Mouse (Mus musculus) embryo, embryonic 11.5 days (tissue): ENCODE data around the gene Tmem273.

Experiments
- DNase-seq: peaks from one replicate; pipeline ENCODE4 v3.0.0-alpha.2; 2012; ENCODE audit warnings: low read depth, low spot score

Tmem273 gene

DNA sequence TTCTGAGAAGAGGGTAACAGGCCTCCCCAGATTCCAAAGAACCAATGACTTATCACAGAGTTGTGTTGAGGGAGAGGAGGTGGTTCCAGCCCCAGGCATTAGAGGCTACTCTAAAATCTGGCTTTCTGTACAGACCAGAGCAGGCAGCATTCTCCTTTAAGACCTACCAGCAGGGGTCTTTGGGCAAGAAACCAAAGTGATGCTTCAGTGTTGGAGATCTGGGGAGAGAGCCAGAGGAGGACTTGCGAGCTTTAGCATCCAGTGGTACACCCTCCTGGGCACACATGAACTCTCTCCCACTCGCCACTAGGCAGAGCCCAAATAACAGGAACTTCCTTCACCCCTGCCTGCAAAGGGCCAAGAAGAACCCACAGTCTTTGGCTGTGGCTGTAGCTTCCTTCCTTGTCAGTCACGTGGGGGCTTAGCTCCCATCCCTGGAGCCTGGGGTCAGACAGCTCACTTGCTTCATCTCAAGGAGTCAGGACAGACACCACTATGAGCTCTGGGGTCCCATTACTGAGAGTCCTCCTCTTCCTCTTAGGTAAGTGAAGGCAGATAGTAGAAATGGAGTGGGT lies at the start of gene Tmem273:
Gene Tmem273 (plus strand): TSS at position 408 of the 575 bp plus-strand sequence.
- no peak for DNase-seq

DNA sequence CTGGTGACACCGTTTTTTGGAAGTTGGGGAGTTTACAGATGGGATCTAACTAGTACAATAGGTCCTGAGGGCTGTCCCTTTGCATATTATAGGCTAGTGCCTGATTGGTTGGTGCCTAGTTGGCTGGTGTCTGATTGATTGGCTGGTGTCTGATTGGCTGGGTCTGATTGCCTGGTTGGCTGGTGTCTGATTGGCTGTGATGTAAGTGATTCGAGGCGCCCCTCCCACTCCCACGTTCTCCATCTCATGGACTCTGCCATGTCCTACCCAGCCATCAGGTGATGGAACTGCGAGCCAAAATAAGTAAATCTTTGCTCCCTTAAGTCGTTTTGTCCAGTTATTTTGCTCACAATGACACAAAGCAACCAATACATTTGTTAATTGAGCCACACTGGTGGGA lies 49.2 kb upstream of the Tmem273 start:
- DNase-seq: no peak

DNA sequence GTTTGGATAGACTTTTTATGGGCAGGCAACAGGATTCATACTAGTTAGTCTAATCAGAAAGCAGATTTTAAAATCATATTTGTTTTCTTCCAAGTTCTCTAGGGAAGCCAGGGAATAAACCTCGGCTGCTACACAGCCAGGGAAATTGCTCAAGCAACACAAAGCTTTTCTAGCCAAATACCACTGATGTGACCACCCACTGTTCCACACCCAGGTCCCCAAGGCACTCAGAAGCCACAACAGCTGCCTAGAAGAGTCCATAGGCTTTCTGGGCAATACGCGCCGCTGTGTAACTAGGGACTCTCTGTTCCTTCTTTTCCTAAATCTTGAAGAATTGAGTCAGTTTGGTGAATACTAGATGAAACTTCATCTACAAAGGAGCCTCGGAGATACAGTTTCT lies 47.2 kb upstream of the Tmem273 start:
- DNase-seq: no peak

DNA sequence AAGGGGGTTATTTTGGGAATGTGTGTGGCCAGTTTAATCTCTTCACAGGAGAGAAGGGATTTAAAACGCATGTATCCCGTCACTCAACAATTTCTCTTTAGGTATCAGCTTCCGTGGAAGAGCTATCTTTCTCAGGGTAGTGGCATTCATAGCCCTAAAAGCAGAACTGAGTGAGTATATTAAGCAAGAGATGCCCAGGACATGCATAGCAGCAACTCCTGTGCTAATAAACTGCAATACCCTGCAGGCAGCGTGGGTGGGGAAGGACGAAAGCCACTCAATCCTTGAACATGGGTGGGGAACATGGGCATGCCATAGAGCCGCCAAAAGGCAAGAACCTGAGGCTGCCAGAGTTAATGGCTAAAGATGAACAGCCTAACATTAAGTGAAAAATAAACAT lies 37.2 kb upstream of the Tmem273 start:
- no peak for DNase-seq

DNA sequence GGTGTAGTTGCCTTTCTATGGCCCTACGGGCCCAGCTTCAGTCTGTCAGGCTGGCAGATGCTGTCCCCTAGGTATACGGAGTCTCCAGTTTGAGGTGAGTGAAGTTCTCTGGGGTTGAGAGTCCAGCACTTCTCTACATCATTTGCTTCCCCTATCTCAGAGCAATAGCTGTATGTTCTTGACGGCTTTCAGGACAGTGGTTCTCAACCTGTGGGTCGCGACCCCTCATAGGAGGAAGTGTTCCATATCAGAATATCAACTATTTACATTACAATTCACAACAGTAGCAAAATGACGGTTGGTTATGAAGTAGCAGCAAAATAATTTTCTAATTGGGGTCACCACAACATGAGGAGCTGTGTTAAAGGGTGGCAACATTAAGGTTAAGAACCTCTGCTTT lies 35.0 kb upstream of the Tmem273 start:
- no peak for DNase-seq

DNA sequence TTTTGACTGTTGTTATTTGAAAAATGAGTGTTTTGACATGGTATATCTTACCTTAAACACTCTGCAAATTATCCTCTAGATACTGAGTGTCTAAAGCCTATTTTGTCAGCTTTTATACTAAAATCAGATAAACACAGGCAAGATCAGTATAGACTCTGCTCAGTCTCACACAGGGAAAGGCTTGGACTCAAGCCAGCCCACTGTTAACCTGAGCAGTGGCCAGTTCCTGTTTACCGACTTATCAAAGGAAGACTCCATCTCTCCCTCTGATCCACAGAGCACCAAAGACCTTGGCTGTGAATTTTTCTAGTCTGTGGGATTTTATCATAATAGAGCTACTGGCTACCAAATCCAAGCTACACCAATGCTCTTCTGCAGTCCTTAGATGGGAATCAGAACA lies 31.5 kb upstream of the Tmem273 start:
- no peak for DNase-seq

DNA sequence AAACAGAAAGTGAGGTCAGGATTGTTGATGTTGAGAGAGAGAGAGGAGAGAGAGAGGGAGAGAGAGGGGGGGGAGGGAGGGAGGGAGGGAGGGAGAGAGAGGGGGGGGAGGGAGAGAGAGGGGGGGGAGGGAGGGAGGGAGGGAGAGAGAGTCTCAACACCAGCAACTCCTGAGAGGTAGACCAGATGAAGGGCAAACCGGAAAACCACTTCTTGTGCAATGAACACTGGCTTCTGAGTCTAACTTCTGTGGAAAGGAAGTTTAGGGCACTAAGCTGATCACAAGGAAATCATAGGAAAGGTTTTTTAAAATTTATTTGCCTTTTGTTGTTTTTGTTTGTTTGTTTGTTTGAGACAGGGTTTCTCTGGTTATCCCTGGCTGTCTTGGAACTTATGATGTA lies 23.6 kb upstream of the Tmem273 start:
- no peak for DNase-seq

DNA sequence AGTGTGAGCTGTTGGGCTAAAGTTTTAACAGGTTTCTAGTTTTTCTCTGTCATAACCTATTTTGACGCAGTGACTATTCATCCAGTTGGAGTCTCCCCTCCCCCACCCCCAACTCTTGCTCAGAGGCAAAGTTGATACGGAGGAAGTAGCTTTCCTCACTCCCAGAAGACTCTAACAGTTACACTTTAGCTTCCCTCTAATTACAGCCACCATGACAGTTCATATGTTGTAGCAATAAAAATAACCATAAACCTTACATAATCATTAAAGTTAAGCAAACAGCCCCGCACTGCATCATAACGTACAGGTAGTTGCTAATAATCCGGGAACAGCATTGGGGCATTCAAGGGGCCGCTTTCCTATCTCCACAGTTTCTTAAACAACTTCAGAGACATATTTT lies 15.2 kb upstream of the Tmem273 start:
- DNase-seq: no peak

DNA sequence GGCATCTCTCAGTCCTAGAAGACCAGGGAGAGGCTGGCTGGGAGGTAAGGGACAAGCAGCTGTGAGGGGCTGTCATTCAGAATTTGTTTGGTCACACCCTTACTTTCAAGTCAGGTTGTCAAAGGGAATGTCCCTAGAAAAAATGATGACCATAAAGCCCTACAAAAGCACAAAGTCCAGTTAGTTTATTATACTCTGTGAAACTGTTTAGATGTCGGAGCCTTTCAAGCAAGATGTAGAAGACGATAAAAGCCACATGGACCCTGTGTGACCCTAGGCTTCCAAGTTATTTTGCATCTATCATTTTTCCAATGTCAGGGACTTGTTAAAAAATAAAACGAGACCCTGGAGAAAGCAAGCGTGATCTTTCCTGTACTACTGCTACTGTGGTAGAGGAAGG lies 13.7 kb upstream of the Tmem273 start:
- DNase-seq: no peak

DNA sequence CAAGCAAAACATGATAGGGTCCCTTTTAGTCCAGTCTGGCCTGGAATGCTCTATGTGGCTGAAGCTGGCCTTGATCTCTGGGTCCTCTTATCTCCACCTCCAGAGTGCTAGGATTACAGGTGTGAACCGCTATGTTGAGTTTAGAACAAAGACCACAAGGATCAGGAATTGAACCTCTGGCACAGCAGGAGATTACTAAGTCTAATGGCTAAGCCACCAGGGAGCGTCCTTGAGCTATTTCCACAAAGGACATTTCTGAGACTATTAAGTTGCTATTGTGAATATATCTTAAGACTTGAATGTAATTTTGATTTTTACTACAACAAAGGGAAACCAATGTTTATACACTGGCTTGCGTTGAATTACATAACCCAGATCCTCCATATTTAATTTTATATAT lies 13.0 kb upstream of the Tmem273 start:
- no peak for DNase-seq

DNA sequence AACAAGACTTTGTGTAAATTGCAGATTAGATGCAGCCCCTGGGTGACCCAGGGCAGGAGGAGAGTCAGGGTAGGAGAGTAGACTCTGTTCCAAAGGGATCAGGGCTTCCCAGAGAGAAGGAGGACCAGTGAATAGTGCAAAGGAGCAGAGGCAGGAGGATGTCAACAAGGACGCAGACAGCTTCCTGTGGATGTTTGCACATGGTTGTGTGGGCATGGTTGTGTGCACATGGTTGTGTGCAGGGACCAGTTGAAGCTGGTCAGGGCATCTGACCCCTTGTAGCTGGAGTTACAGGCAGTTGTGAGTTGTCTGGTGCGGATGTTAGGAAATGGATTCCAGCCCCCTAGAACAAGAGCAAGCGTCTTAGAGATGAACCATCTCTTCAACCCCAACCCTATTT lies 12.3 kb upstream of the Tmem273 start:
- DNase-seq: no peak

DNA sequence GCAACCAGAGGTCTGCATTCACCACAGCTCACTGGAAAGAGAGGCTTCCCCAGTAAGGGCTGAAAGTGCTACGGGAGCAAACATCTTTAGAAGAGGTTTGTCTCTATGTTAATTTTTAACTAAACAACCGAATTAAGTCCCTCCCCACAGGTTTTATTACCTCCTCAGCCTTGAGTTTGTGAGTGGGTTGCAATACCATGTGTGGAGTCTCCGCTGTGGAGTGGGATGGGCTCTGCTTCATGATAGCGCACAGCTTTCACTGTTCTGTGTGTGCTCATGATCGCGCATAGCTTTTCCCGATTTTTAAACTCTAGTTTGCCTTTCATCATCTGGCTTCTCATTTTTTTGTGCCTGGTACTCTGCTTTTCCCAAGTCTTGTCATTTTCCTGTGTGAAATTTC lies 9.7 kb upstream of the Tmem273 start:
- no peak for DNase-seq

DNA sequence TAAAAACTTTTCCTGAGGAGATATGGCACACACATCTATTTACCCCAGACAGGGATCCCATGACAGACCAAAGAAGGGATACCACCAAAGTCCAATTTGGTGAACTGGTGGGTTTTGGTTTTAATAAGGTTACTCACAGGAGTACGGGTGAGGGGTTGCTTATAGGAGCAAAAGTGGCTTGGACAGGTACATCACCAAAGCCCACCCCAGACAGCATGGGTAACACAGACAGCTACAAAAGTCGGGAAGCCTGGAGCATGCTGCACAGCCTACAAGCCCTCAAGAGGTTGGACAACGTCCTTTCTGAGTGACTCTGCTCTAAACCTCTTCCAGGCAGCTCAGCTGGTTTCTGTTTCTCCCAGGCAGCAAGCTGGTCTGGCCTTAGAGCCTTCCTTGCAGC lies 7.4 kb upstream of the Tmem273 start:
- no peak for DNase-seq

DNA sequence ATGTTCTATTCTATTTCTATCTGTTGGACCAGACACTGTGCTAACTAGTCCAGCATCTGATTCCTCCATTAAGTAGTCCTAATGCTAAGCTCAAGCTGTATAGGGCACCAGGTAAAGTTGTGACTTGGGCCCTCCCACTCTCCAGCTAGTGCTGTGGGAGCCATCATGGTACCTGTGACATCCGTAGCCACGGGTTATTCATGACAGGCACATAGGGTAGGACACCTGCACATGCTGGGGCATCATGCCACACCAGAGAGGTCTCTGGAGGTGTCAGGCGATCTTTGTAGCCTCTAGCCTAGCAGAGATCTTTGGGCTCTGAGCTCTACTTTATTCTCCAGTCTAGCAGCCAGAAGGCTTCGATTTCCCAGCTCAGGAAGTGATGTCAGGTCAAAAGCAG lies 2.9 kb upstream of the Tmem273 start:
- no peak for DNase-seq

DNA sequence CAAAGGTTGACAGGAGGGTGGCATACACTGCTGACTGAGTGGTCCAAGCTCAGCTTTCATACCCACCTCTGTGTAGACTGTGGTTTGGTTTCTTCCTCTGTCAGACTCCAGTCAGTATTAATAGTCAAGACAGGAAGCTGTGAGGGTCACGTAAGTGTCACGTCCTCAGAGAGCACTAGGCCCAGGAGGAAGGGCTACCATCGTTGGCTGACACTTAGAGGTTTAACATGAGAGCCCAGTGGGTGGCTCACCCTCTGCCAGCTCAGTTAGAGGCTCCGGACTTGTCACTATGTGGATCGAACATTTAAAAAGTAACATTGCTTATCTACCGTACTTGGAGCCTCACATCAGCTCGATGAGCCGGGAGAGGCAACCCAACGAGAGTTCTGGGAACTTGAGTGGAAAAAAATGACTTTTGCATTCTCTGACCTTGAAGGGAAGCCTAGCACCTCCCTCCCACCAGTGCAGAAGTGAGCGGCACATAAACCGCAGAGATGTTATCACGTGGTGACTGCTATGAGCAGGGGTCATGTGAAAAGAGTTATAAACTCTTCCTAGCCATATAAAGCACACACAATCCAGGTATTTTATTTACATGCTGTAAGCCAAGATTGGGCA lies 1.5 kb upstream of the Tmem273 start:
- DNase-seq: no peak

DNA sequence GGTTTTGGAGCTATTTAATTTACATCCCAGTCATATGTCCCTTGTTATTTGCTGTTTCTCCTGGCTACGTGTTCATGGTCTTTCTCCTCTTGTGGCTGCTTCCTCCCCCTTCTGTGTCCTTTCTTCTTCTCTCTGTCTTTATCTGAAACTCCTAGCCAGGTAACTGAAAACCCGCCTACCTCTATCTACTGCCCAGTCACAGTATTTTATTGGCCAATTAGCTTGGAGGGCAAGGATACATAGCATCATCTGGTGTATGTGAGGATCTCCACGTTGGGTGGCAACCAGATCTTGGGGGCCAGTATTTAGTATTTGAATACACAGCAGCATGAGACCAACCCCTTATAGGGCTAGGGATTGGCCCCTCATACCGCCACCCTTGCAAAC lies 1.0 kb upstream of the Tmem273 start:
- no peak for DNase-seq

DNA sequence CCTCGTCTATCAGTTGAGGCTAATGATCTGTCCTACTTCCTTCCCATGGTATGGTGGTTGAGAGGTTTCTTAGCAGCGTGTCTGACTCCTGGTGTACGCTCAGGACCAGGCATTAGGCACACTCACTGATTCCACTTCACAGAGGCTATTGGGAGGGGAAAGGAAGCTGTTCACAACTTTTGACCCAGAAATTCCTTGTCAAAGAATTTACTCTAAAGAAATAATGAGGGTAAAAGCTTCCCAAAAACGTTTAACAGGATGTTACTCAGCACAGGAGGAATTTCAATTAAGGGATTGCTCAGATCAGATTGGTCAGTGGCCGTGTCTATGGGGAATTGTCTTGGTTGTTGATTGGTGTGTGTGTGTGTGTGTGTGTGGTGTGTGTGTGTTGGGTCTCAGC lies 1.9 kb downstream of the Tmem273 start:
- DNase-seq: no peak

DNA sequence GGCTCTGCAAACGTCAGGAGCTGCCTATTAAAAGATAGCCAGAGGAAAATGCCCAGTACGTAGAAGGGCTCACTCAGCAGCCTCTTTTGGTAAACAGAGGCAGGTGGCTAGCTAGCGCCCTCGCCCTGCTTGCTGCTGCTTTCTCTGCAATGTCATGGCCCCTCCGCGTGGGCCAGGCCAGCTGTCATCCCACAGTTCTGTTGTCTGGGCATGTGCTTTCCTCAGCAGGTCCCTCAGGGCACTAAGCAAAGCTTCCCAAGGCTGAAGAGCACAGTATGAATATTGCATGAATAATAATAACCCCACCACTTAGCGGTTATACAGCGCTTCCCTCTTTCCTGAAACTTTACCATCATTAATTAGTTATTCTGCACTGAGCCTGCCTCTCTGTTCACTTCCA lies 10.6 kb downstream of the Tmem273 start:
- DNase-seq: no peak

DNA sequence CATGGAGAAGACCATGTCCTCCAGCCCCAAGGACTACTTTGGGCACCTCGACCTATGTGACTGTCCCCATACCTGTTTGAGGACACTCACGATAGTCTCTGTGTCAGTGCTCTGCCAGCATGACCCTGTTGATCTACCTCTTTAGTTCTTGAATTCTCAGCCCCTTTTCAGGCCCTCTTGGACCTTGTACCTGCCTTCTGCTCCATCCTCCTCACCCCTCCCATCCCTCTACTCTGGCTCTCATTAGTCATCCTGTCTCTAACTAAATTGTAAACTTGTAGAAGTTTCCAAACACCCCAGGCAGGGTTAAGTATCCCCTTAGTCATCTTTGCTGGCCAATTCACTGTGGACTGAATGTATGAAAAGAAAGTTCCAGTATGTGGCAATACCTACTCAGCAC lies 12.0 kb downstream of the Tmem273 start:
- DNase-seq: no peak

DNA sequence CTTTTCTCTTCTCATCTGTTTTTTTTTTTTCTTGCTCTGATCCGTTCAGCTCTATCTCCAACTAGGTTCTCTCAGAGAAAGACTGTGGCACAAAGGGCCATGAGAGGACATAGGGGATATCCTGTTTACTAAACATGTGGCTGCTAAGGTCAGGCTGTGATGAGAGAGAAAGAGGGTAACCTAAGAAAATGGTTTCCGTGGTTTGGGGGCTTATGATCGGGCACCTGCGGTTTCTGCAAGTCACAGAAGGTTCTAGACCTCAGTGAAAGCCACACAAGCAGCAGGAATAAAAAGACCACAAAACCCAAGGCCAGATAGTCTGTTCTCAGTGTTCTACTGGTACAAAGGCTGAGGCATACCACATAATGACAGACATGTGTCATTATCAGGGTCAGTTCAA lies 12.6 kb downstream of the Tmem273 start:
- DNase-seq: no peak

DNA sequence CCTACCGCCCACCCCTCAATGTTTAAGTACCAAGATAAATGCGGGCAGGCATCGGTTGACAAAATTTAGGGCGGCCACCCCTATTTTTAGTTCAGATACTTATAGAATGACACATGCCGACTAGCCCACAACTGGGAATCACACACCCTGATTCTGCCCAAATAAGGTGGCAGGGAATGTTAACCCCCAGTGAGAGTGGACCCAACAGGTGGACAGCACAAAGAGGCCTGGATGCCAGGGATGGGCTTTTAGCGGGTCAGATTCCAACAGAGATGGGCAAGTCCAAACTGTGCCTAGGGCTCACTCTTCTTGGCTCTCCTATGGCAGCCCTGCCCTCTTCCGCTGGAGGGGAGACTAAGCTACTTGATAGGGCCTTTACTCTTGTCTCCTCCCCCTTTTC lies 14.3 kb downstream of the Tmem273 start:
- no peak for DNase-seq

DNA sequence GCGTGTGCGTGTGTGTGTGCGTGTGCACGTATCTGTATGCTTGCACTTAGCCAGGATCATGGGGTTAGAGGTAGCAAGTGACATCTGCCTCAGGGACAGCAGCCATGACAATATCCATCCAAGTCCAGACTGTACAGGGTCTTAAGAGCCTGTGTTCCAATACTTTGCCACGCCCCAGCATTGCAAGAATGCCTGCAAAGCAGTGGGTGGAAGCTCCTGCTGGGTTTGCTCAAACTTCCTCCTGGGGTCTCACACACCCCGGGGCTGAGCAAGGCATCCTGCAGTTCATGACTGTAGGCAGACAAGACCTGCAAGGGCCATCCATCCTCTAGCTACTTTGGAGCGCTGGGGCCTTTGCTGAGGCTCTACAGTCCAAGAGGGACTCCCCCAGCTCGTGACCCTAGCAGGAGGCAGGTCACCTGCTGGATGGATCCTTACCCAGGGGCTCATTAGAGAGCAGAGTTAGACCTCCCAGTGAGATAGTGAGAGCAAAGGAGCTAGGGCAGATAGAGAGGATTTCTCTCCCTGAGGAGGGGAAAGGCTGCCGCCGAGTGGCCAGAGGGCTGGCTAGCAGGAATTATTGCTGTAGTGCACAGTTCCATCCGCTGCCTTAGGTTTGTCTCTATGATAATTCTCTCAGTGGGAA lies 15.4 kb downstream of the Tmem273 start:
- DNase-seq: no peak

DNA sequence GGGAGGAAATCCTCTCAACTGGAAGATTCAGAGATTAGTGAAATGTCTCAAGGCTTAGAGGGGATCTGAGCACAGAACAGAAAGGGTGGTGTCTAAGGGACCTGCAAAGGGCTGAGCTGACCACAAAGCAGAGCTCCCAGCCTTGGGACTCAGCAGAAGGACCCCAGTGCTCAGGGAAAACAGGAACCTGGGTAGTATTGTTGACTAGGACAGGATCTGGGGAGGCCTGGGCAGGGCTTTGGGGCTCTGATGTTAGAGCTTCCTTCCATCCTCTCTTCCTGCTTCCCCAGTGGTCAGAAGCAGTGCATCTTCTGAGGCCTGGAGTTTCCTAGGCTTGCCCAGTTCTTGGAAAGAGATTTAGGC lies 15.9 kb downstream of the Tmem273 start:
- no peak for DNase-seq

DNA sequence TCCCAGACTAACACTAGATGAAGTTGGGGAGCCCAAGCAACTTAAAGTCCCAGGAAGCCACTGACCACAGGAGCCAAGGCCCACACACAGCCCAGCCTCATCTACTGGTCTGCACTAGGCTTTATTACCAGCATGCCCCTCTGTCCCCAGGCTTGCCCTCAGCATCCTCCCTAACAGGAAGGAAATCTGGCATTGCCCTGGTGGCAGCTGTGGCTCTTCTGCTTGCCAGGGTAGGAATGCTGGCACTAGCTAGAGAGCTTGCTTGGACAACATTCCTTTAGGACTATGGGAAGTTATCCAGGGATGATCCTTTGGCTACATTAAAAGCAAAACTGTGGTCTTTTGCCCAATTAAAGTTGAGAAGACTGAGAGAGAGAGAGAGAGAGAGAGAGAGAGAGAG lies 24.3 kb downstream of the Tmem273 start:
- DNase-seq: no peak
